In the genomic region with DNA sequence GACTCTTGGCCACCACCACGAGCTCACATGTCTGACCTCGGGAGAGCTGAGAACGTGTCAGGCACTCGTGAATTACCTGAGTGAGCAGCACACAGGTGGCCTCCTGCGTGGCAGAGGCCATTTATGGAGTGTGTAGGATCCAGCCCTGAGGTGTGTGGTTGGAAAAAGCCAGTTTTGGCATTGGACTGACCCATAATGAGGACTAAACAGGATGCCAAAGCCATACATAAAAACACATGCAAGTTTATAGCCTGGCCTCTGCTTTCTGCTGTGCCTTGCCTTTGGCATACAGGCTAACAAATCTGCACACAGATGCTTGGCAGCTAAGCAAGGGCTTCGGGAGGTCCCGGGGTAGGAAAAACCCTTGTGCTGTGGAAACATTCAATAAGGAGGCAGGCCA, we compare ENCODE assay signal across 20 mouse cellular contexts.
"Had no signal": no experiment of that assay in that cellular context is flagged by ENCODE, and none has a peak within 500 bp of the region (broad histone marks: within the 10 kb centered on the region; RNA-seq: fewer than 3 reads in every experiment).

No protein-coding gene starts in this region.

- H3K27me3 ChIP-seq: intestine, embryonic 15.5 days; liver, embryonic 13.5 days; neural tube, embryonic 12.5 days; neural tube, embryonic 15.5 days had no signal

- H3K9ac ChIP-seq: intestine, embryonic 15.5 days; liver, embryonic 13.5 days; lung, embryonic 14.5 days; neural tube, embryonic 12.5 days; neural tube, embryonic 15.5 days had no signal

- H3K36me3 ChIP-seq: intestine, embryonic 15.5 days; liver, embryonic 13.5 days; neural tube, embryonic 12.5 days; neural tube, embryonic 15.5 days had no signal

- H3K4me1 ChIP-seq: intestine, embryonic 15.5 days; liver, embryonic 13.5 days; neural tube, embryonic 15.5 days had no signal

- H3K9me3 ChIP-seq: intestine, embryonic 15.5 days; liver, embryonic 13.5 days; neural tube, embryonic 12.5 days; neural tube, embryonic 15.5 days had no signal

- H3K27ac ChIP-seq: intestine, embryonic 15.5 days; liver, embryonic 13.5 days; neural tube, embryonic 12.5 days; neural tube, embryonic 15.5 days; stomach, postnatal 0 days had no signal

- ATAC-seq: intestine, embryonic 15.5 days; lung, postnatal 0 days had no signal

- H3K4me3 ChIP-seq: intestine, embryonic 15.5 days; liver, embryonic 13.5 days; neural tube, embryonic 12.5 days; neural tube, embryonic 15.5 days had no signal

- DNase-seq: kidney, adult 18-20 months; kidney, postnatal 14 days; kidney, postnatal 4 days; left cerebral cortex, postnatal 4 days; liver, embryonic 13.5 days; lung, embryonic 14.5 days; lung, postnatal 36 days; midbrain, embryonic 14.5 days; right cerebral cortex, adult 18-20 months; right cerebral cortex, postnatal 14 days; right cerebral cortex, postnatal 4 days; thymus, adult 2 months; thymus, postnatal 14 days; thymus, postnatal 4 days had no signal

- H3K4me2 ChIP-seq: intestine, embryonic 15.5 days; liver, embryonic 13.5 days; lung, embryonic 14.5 days; midbrain, embryonic 11.5 days; neural tube, embryonic 12.5 days; neural tube, embryonic 15.5 days had no signal
